13 mouse cellular contexts compared by ENCODE assay signal in the genomic region with DNA sequence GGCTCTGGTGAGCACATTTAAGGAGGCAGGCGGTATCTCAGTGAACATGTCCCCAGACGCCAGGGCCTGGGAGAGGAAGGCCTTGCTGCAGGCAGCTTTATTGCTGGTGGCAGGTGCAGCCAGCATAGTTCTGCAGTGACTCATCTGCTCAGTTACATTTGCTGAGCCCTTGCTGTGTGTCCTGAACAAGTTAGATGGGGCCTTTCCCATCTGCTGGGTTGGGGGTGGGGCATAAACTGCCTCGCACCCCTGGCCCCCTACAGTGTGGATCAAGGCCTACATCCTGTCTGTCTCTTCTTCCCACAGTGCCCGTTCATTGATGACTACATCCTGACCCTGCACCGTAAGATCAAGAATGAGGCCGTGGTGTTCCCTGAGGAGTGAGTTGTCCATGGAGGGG. TPM values are rescaled to one million over a fixed set of nuclear protein-coding genes. Genes with fewer than 3 reads are reported as not detected.
A peak's percentile ranks its signal among the peaks of the same experiment; 100 is the strongest.
DNase-seq lines count a peak whose midpoint lies in the region; ATAC-seq and TF ChIP-seq lines count a peak whose summit lies in the region.
"Had no signal": no experiment of that assay in that cellular context is flagged by ENCODE, and none has a peak within 500 bp of the region (broad histone marks: within the 10 kb centered on the region; RNA-seq: fewer than 3 reads in every experiment).

No protein-coding gene starts in this region.

- H3K9ac ChIP-seq in liver, postnatal 0 days (replicated peaks), result no peak overlapping the region
- no peak overlapping the region for H3K9ac ChIP-seq in liver, embryonic 11.5 days (ENCODE audit: low read depth, low read length)
- no peak overlapping the region for H3K9ac ChIP-seq in forebrain, embryonic 16.5 days (replicated peaks; ENCODE audit: low read depth, low read length)
- H3K9ac ChIP-seq: liver, embryonic 13.5 days had no signal

- CTCF ChIA-PET in Patski (lab: Charles Lee), result interaction anchor here (1.5 to 1.6 kb wide), 2 partner anchors 11 to 13 kb away, joined by 6 read pairs; a partner anchor contains a TSS

- H3K4me3 ChIP-seq in liver, postnatal 0 days (ENCODE audit: low read depth, low read length), result no peak overlapping the region
- no peak overlapping the region for H3K4me3 ChIP-seq in liver, embryonic 11.5 days (ENCODE audit: low read depth, low read length)
- H3K4me3 ChIP-seq in forebrain, embryonic 16.5 days (replicated peaks; ENCODE audit: low read length), result no peak overlapping the region
- H3K4me3 ChIP-seq: liver, embryonic 13.5 days had no signal

- no peak overlapping the region for H3K4me2 ChIP-seq in liver, postnatal 0 days (ENCODE audit: low read depth, low read length)
- H3K4me2 ChIP-seq in liver, embryonic 11.5 days, result no peak overlapping the region
- no peak overlapping the region for H3K4me2 ChIP-seq in forebrain, embryonic 16.5 days (ENCODE audit: low read length)
- H3K4me2 ChIP-seq: liver, embryonic 13.5 days had no signal

- in situ Hi-C loops in Patski (cut with MboI; ENCODE audit: low pct_unique_long_range_greater_than_20kb), result no loop called here

- no peak for TF ChIP-seq EP300 in liver, postnatal 0 days (IDR thresholded peaks at IDR 0.05; ENCODE audit: low read depth)

- no peak for TF ChIP-seq CTCF in liver, postnatal 0 days (IDR thresholded peaks at IDR 0.05; ENCODE audit: low read depth)
- TF ChIP-seq CTCF in Patski (IDR thresholded peaks at IDR 0.05), result no peak

- H3K4me1 ChIP-seq in liver, postnatal 0 days (ENCODE audit: insufficient read depth), result no peaks in the 10 kb centered on the region
- H3K4me1 ChIP-seq in liver, embryonic 11.5 days (replicated peaks; ENCODE audit: control insufficient read depth, insufficient read depth, low read length), result no peaks in the 10 kb centered on the region
- H3K4me1 ChIP-seq in forebrain, embryonic 16.5 days (replicated peaks; ENCODE audit: control insufficient read depth, insufficient read depth, low read length), result no peaks in the 10 kb centered on the region
- H3K4me1 ChIP-seq: liver, embryonic 13.5 days had no signal

- no peaks in the 10 kb centered on the region for H3K27me3 ChIP-seq in liver, postnatal 0 days (ENCODE audit: insufficient read depth, low read length)
- H3K27me3 ChIP-seq in liver, embryonic 11.5 days (replicated peaks; ENCODE audit: control insufficient read depth, insufficient read depth, low read length), result no peaks in the 10 kb centered on the region
- no peaks in the 10 kb centered on the region for H3K27me3 ChIP-seq in Patski
- no peaks in the 10 kb centered on the region for H3K27me3 ChIP-seq in forebrain, embryonic 16.5 days (replicated peaks; ENCODE audit: control insufficient read depth, insufficient read depth, low read length)
- H3K27me3 ChIP-seq: liver, embryonic 13.5 days had no signal

- no peak overlapping the region for H3K27ac ChIP-seq in liver, postnatal 0 days (ENCODE audit: low read depth)
- H3K27ac ChIP-seq in liver, embryonic 11.5 days (ENCODE audit: low read depth, low read length), result no peak overlapping the region
- no peak overlapping the region for H3K27ac ChIP-seq in forebrain, embryonic 16.5 days (ENCODE audit: low read length)
- H3K27ac ChIP-seq: liver, embryonic 13.5 days had no signal

- WGBS in liver, postnatal 0 days (ENCODE audit: insufficient replicate concordance), result 78% methylated on average over 6 of the region's 6 CpGs
- WGBS in liver, embryonic 11.5 days, result 72% methylated on average over 6 of the region's 6 CpGs
- 72% methylated on average over 6 of the region's 6 CpGs for WGBS in forebrain, embryonic 16.5 days

- peak; percentile 12; the same call in 1 of the 2 replicates for ATAC-seq in liver, postnatal 0 days
- no peak for ATAC-seq in liver, embryonic 11.5 days (replicated peaks; ENCODE audit: low FRiP score)
- peak; percentile 95 for ATAC-seq in Patski
- ATAC-seq in megakaryocyte-erythroid progenitor cell, adult 5-6 weeks (replicated peaks; ENCODE audit: low FRiP score, low TSS enrichment, poor library complexity, severe bottlenecking), result 0 out of 2 replicates have a peak, but pooled peaks have one; percentile 15
- no peak for ATAC-seq in forebrain, embryonic 16.5 days
- no peak for ATAC-seq in granulocyte monocyte progenitor cell, adult 5-6 weeks (replicated peaks; ENCODE audit: poor library complexity, severe bottlenecking)

- H3K36me3 ChIP-seq in liver, postnatal 0 days (replicated peaks; ENCODE audit: insufficient read depth, low read length), result no peaks in the 10 kb centered on the region
- H3K36me3 ChIP-seq in liver, embryonic 11.5 days (ENCODE audit: control insufficient read depth, insufficient read depth, low read length), result no peaks in the 10 kb centered on the region
- H3K36me3 ChIP-seq in forebrain, embryonic 16.5 days (ENCODE audit: control insufficient read depth, insufficient read depth), result no peaks in the 10 kb centered on the region; the same call in 1 of the 2 replicates
- H3K36me3 ChIP-seq: liver, embryonic 13.5 days had no signal

- DNase-seq in adrenal gland, adult 2 months, result peak; percentile 64
- no peak for DNase-seq in adrenal gland, postnatal 4 days (ENCODE audit: low spot score in 2 of 2)
- no peak for DNase-seq in liver, postnatal 0 days
- DNase-seq in liver, embryonic 11.5 days (ENCODE audit: low spot score), result no peak
- DNase-seq in Patski (ENCODE audit: low read depth, low spot score), result no peak
- DNase-seq: B cell, adult 2 months; cerebellum, adult 18-20 months; heart, postnatal 14 days; liver, embryonic 13.5 days; right cerebral cortex, postnatal 4 days had no signal

- POLR2A ChIA-PET in Patski (lab: Charles Lee), result no interaction called here

- no peaks in the 10 kb centered on the region for H3K9me3 ChIP-seq in liver, postnatal 0 days (ENCODE audit: low read length)
- H3K9me3 ChIP-seq in liver, embryonic 11.5 days (ENCODE audit: control insufficient read depth, low read length), result no peaks in the 10 kb centered on the region
- no peaks in the 10 kb centered on the region for H3K9me3 ChIP-seq in forebrain, embryonic 16.5 days (ENCODE audit: control insufficient read depth, low read length)
- H3K9me3 ChIP-seq: liver, embryonic 13.5 days had no signal

RNA-seq across cellular contexts. Expression of a gene that starts 10.7 kb away (rescaled TPM):
- total RNA-seq in adrenal gland, adult 2 months (2021), result 1 to 10 TPM; 9.4 to 9.5 TPM
- 1.6 and 1.7 TPM in 2 replicates for polyA plus RNA-seq in adrenal gland, adult 2 months (2012; rRNA removed)
- total RNA-seq in adrenal gland, postnatal 4 days (2021), result 10 to 100 TPM; 15.2 to 17.2 TPM
- 2.7 TPM in 2 replicates for polyA plus RNA-seq in liver, postnatal 0 days (2015; fragmentation: Nextera tagmentation; extraction: Ambion mirVana)
- polyA plus RNA-seq in liver, embryonic 11.5 days (2014; fragmentation: Nextera tagmentation; extraction: Ambion mirVana), result 11.1 and 11.8 TPM in 2 replicates
- polyA plus RNA-seq in Patski (2021), result 7.9 TPM
- total RNA-seq in megakaryocyte-erythroid progenitor cell, adult 5-6 weeks (2014; fragmentation: Nextera tagmentation), result 12.5 and 12.7 TPM in 2 replicates
- 16.4 and 19.1 TPM in 2 replicates for total RNA-seq in megakaryocyte-erythroid progenitor cell, adult 5-6 weeks (2017)
- polyA plus RNA-seq in forebrain, embryonic 16.5 days (2015; fragmentation: Nextera tagmentation; extraction: Ambion mirVana), result 9.6 and 11.1 TPM in 2 replicates
- total RNA-seq in granulocyte monocyte progenitor cell, adult 5-6 weeks (2014; fragmentation: Nextera tagmentation), result 10.1 and 13.2 TPM in 2 replicates
- 12.6 and 15.6 TPM in 2 replicates for total RNA-seq in granulocyte monocyte progenitor cell, adult 5-6 weeks (2017)

RNA-seq across cellular contexts. Expression of a gene that starts 18.1 kb away (rescaled TPM):
- total RNA-seq in adrenal gland, adult 2 months (2021), result 1 to 10 TPM; 1.8 to 9.8 TPM
- 2.2 and 3.2 TPM in 2 replicates for polyA plus RNA-seq in adrenal gland, adult 2 months (2012; rRNA removed)
- total RNA-seq in adrenal gland, postnatal 4 days (2021), result 1 to 10 TPM; 2.5 to 2.6 TPM
- polyA plus RNA-seq in liver, postnatal 0 days (2015; fragmentation: Nextera tagmentation; extraction: Ambion mirVana), result 0.76 and 0.78 TPM in 2 replicates
- polyA plus RNA-seq in liver, embryonic 11.5 days (2014; fragmentation: Nextera tagmentation; extraction: Ambion mirVana), result 2.6 and 3.0 TPM in 2 replicates
- 5.1 TPM for polyA plus RNA-seq in Patski (2021)
- 0.12 and 0.28 TPM in 2 replicates for total RNA-seq in megakaryocyte-erythroid progenitor cell, adult 5-6 weeks (2014; fragmentation: Nextera tagmentation)
- 0.53 TPM in 1 of 2 replicates, not detected in the other for total RNA-seq in megakaryocyte-erythroid progenitor cell, adult 5-6 weeks (2017)
- 22.5 and 27.7 TPM in 2 replicates for polyA plus RNA-seq in forebrain, embryonic 16.5 days (2015; fragmentation: Nextera tagmentation; extraction: Ambion mirVana)
- total RNA-seq in granulocyte monocyte progenitor cell, adult 5-6 weeks (2014; fragmentation: Nextera tagmentation), result 0.49 and 0.86 TPM in 2 replicates
- total RNA-seq in granulocyte monocyte progenitor cell, adult 5-6 weeks (2017), result 1.5 and 3.1 TPM in 2 replicates

RNA-seq across cellular contexts. Expression of a gene that starts 38.0 kb away (rescaled TPM):
- under 1 TPM; 0.40 to 0.55 TPM for total RNA-seq in adrenal gland, adult 2 months (2021)
- 0.85 and 1.0 TPM in 2 replicates for polyA plus RNA-seq in adrenal gland, adult 2 months (2012; rRNA removed)
- total RNA-seq in adrenal gland, postnatal 4 days (2021), result 1 to 10 TPM; 1.3 to 3.2 TPM
- polyA plus RNA-seq in liver, postnatal 0 days (2015; fragmentation: Nextera tagmentation; extraction: Ambion mirVana), result 7.0 and 7.9 TPM in 2 replicates
- 17.6 and 18.8 TPM in 2 replicates for polyA plus RNA-seq in liver, embryonic 11.5 days (2014; fragmentation: Nextera tagmentation; extraction: Ambion mirVana)
- not detected for polyA plus RNA-seq in Patski (2021)
- 1.8 and 3.1 TPM in 2 replicates for total RNA-seq in megakaryocyte-erythroid progenitor cell, adult 5-6 weeks (2014; fragmentation: Nextera tagmentation)
- 2.2 TPM in 1 of 2 replicates, not detected in the other for total RNA-seq in megakaryocyte-erythroid progenitor cell, adult 5-6 weeks (2017)
- 0.26 and 0.42 TPM in 2 replicates for polyA plus RNA-seq in forebrain, embryonic 16.5 days (2015; fragmentation: Nextera tagmentation; extraction: Ambion mirVana)
- 10.4 and 13.3 TPM in 2 replicates for total RNA-seq in granulocyte monocyte progenitor cell, adult 5-6 weeks (2014; fragmentation: Nextera tagmentation)
- 3.3 and 4.2 TPM in 2 replicates for total RNA-seq in granulocyte monocyte progenitor cell, adult 5-6 weeks (2017)

RNA-seq across cellular contexts. Expression of a gene that starts 53.5 kb away (rescaled TPM):
- total RNA-seq in adrenal gland, adult 2 months (2021), result under 1 TPM; 0.23 to 0.79 TPM
- polyA plus RNA-seq in adrenal gland, adult 2 months (2012; rRNA removed), result 0.39 and 0.54 TPM in 2 replicates
- under 1 TPM; 0.42 to 0.45 TPM for total RNA-seq in adrenal gland, postnatal 4 days (2021)
- polyA plus RNA-seq in liver, postnatal 0 days (2015; fragmentation: Nextera tagmentation; extraction: Ambion mirVana), result 0.24 and 0.33 TPM in 2 replicates
- polyA plus RNA-seq in liver, embryonic 11.5 days (2014; fragmentation: Nextera tagmentation; extraction: Ambion mirVana), result 0.43 and 0.60 TPM in 2 replicates
- polyA plus RNA-seq in Patski (2021), result 0.05 TPM
- total RNA-seq in megakaryocyte-erythroid progenitor cell, adult 5-6 weeks (2014; fragmentation: Nextera tagmentation), result 0.17 and 0.20 TPM in 2 replicates
- total RNA-seq in megakaryocyte-erythroid progenitor cell, adult 5-6 weeks (2017), result not detected in 2 replicates
- 0.14 and 0.22 TPM in 2 replicates for polyA plus RNA-seq in forebrain, embryonic 16.5 days (2015; fragmentation: Nextera tagmentation; extraction: Ambion mirVana)
- 0.68 TPM in 1 of 2 replicates, not detected in the other for total RNA-seq in granulocyte monocyte progenitor cell, adult 5-6 weeks (2014; fragmentation: Nextera tagmentation)
- total RNA-seq in granulocyte monocyte progenitor cell, adult 5-6 weeks (2017), result 0.77 TPM in 1 of 2 replicates, not detected in the other

Comparison
In these comparisons a context has a peak if more than half of its experiments do, and no peak if none do; other contexts are left out.
1. ATAC-seq: peak in liver, postnatal 0 days (single experiment), Patski (single experiment) and megakaryocyte-erythroid progenitor cell, adult 5-6 weeks (single experiment); none in liver, embryonic 11.5 days (single experiment), forebrain, embryonic 16.5 days (single experiment) and granulocyte monocyte progenitor cell, adult 5-6 weeks (single experiment).